Mouse (Mus musculus): ENCODE measurements around the gene Chrna4.

GRCm38 (mm10) chr2:181071706-181072402 is 28.5 kb upstream of the Chrna4 start:
- TF ChIP-seq CTCF (IDR thresholded peaks at IDR 0.05; ENCODE audit: low read depth) (peak; percentile 93), EP300 (IDR thresholded peaks at IDR 0.05; ENCODE audit: low read depth) (no peak)

All from liver, embryonic 14.5 days (tissue).